Mouse (Mus musculus) embryonic fibroblast, embryonic 13.5 days (primary cell): ENCODE data around the gene Bach2.

ENCODE experiments used
- CTCF ChIP-seq: IDR thresholded peaks from 2 replicates; pipeline ENCODE4 v1.5.1; 2011; ENCODE audit warnings: mild to moderate bottlenecking, control low read depth, low read length, moderate library complexity, borderline replicate concordance; ENCODE audit not compliant: insufficient read depth
- POLR2A ChIP-seq: IDR thresholded peaks from 2 replicates; pipeline ENCODE4 v1.6.1; 2011; ENCODE audit warnings: low read depth, mild to moderate bottlenecking, control low read depth, low read length, moderate library complexity

GRCm38 (mm10) chr4:32248236-32248635, 9.6 kb downstream of the Bach2 start:
- TF ChIP-seq POLR2A (no peak), CTCF (peak; percentile 79)
